Mouse (Mus musculus) spleen, adult 2 months (tissue): Measurements from ENCODE around the gene Cacna1e.

Experiments
- CTCF ChIP-seq: fragments of 200-500 bp; IDR thresholded peaks from 2 replicates; pipeline ENCODE4 v1.5.1; 2011; ENCODE audit warnings: mild to moderate bottlenecking, inconsistent platforms; ENCODE audit not compliant: insufficient read depth, insufficient read length, insufficient replicate concordance; ENCODE audit errors: extremely low read depth
- POLR2A ChIP-seq: fragments of 200-500 bp; IDR thresholded peaks from 2 replicates; pipeline ENCODE4 v1.6.1; 2011; ENCODE audit warnings: low read depth, low read length, inconsistent platforms

DNA sequence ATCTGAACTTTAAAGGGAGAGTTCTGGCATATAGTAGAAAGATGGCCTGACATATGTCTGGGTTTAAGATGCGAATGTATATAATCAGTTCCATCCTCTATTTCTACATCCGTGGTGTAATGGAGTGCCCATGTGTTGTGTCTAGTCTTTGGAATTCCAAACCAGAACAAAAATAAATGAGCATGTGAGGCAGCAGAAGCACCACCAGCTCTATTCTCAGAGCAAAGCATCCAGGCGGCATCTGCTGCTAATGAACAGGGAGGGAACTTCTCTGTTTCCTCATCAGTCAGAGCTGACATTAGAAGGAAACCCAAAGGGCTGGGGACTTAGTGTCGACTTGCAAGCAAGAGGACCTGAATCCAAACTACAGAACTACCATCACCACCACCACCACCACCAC is 385.5 kb downstream of the Cacna1e start:
- TF ChIP-seq CTCF, result no peak
- TF ChIP-seq POLR2A, result no peak
